Mouse (Mus musculus): ENCODE measurements around the gene Wnk3. TPM values are rescaled to one million over a fixed set of nuclear protein-coding genes. Genes with fewer than 3 reads are reported as not detected.

Wnk3 gene
- polyA plus RNA-seq, 1 experiment, result 28.4 TPM

- H3K27me3 ChIP-seq (ENCODE audit: control insufficient read depth, insufficient read depth, low read length, poor library complexity, severe bottlenecking), result no peaks in the 10 kb centered on the region
Measured at GRCm38 (mm10) chrX:151347278-151347677, 149.4 kb downstream of the Wnk3 start.

DNA sequence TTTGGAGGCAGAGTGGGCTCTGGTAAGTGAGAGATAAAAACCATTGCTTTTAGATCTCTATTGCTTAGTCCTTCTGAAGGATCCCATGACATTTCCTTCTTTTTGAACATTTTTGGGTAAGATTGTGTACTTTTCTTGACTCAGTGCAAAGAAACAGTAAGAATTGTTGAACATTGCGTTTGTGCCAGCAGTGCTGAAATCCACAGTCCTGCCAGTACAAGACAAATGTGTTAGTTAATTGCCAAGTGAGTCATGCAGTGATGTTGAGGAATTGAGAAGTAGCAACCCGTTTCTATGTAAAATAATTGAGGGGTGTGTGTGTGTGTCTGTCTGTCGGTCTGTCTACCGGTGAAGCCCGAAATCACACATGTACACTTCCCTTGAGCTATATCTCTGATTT lies 151.4 kb downstream of the Wnk3 start:
- H3K9ac ChIP-seq (ENCODE audit: low read depth, poor library complexity, severe bottlenecking), result no peak overlapping the region
- H3K27me3 ChIP-seq (ENCODE audit: control insufficient read depth, insufficient read depth, low read length, poor library complexity, severe bottlenecking), result no peaks in the 10 kb centered on the region
- H3K27ac ChIP-seq (ENCODE audit: insufficient read depth, low read length), result no peak overlapping the region
- no peaks in the 10 kb centered on the region for H3K9me3 ChIP-seq (replicated peaks; ENCODE audit: control insufficient read depth, insufficient read depth, low read length, poor library complexity, severe bottlenecking)
- H3K36me3 ChIP-seq (ENCODE audit: control insufficient read depth, insufficient read depth, low read length, poor library complexity, severe bottlenecking), result no peaks in the 10 kb centered on the region; the same call in 1 of the 2 replicates
- no peaks in the 10 kb centered on the region for H3K4me1 ChIP-seq (ENCODE audit: control insufficient read depth, insufficient read depth, low read length)
- no peak overlapping the region for H3K4me3 ChIP-seq (ENCODE audit: low read depth, low read length)
- no peak for TF ChIP-seq POLR2A (IDR thresholded peaks at IDR 0.05; ENCODE audit: insufficient read depth, low read length)
- no peak for TF ChIP-seq EP300 (IDR thresholded peaks at IDR 0.05; ENCODE audit: insufficient read depth, low read depth, low read length)
- no peak for TF ChIP-seq CTCF (IDR thresholded peaks at IDR 0.05; ENCODE audit: low read depth, low read length)

More at GRCm38 (mm10) chrX:151347278-151347677, 149.4 kb downstream of the Wnk3 start:
- H3K4me3 ChIP-seq (ENCODE audit: low read depth, low read length), result no peak overlapping the region
- H3K4me1 ChIP-seq (ENCODE audit: control insufficient read depth, insufficient read depth, low read length), result no peaks in the 10 kb centered on the region
- H3K27ac ChIP-seq (ENCODE audit: insufficient read depth, low read length), result no peak overlapping the region
- no peaks in the 10 kb centered on the region; the same call in 1 of the 2 replicates for H3K36me3 ChIP-seq (ENCODE audit: control insufficient read depth, insufficient read depth, low read length, poor library complexity, severe bottlenecking)
- TF ChIP-seq CTCF (IDR thresholded peaks at IDR 0.05; ENCODE audit: low read depth, low read length) (no peak), POLR2A (IDR thresholded peaks at IDR 0.05; ENCODE audit: insufficient read depth, low read length) (no peak), EP300 (IDR thresholded peaks at IDR 0.05; ENCODE audit: insufficient read depth, low read depth, low read length) (no peak)
- H3K9me3 ChIP-seq (replicated peaks; ENCODE audit: control insufficient read depth, insufficient read depth, low read length, poor library complexity, severe bottlenecking), result no peaks in the 10 kb centered on the region
- no peak overlapping the region for H3K9ac ChIP-seq (ENCODE audit: low read depth, poor library complexity, severe bottlenecking)

Other genes starting within 250 kb of the Wnk3 start
- 146 and 153 TPM in 2 replicates for gene Gnl3l, start 180.8 kb upstream of the Wnk3 start, polyA plus RNA-seq (2011; ENCODE audit: insufficient read depth, insufficient read length, low read depth, missing spikeins)
- gene Fgd1, start 151.9 kb upstream of the Wnk3 start, polyA plus RNA-seq (2011; ENCODE audit: insufficient read depth, insufficient read length, low read depth, missing spikeins), result 89.9 and 92.5 TPM in 2 replicates
- gene Tsr2, start 101.5 kb upstream of the Wnk3 start, polyA plus RNA-seq (2011; ENCODE audit: insufficient read depth, insufficient read length, low read depth, missing spikeins), result 29.3 and 33.5 TPM in 2 replicates
- 0.94 and 1.1 TPM in 2 replicates for gene Fam120c, start 146.1 kb downstream of the Wnk3 start, polyA plus RNA-seq (2011; ENCODE audit: insufficient read depth, insufficient read length, low read depth, missing spikeins)

All from ES-Bruce4 (cell line).